Mouse (Mus musculus): ENCODE data around the gene Slc26a5.

Gene Slc26a5

DNA sequence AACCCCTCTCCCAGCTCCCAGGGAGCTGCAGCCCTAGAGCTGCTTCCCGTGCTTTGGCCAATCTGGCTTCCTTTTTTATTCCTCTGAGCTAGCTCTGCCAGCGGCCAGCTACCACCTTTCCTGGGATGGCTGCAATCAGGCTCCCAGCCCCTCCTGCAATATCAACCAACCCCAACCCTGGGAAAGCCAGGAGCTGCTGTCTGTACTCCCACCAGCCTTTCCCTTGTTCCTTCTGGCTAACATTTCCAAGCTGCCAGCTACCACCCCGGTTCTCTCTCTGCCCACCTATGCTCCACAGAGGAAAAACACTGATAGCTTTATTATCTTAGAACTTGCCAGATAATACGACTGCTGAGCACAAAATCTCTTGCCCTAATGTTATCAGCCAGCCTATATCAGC lies 60.6 kb downstream of the Slc26a5 start:
- DNase-seq = no peak

DNA sequence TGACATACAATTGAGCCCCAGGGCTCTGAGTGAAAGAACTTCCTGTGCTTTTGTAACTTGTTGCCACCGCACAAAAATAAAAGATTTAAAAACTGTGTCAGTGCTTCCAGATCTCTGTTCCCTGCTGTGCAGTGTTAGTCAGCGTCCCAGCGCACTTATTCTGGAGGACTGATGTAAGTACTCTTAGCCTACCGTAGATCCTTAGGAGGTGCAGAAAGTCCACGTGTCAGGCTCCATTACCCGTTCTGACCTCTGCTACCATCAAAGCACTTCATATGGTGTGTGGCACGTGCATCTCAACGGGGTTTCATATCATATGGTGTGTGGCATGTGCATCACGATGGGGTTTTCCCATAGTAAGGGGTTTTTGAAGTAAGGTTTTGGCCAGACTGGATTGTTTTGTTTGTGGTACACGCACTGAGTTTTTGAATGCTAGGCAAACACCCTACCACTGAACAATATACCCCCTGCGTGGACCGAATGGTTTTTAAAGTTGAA lies 61.7 kb downstream of the Slc26a5 start:
- DNase-seq = no peak

DNA sequence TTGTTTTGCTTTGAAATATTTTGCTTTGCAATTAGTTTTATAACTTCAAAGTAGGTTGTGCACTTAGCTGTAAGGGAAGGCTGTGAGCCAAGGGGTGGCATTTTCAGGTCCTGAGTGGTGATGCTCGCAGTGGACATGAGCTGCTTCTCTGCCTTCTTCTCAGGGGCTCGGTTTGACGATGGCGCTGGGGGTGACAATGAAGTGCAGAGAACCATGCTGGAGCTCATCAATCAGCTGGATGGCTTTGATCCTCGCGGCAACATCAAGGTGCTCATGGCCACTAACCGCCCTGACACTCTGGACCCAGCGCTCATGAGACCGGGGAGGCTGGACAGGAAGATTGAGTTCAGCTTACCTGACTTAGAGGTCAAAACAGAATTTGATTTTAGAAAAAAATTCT lies 62.5 kb downstream of the Slc26a5 start:
- no peak for DNase-seq

DNA sequence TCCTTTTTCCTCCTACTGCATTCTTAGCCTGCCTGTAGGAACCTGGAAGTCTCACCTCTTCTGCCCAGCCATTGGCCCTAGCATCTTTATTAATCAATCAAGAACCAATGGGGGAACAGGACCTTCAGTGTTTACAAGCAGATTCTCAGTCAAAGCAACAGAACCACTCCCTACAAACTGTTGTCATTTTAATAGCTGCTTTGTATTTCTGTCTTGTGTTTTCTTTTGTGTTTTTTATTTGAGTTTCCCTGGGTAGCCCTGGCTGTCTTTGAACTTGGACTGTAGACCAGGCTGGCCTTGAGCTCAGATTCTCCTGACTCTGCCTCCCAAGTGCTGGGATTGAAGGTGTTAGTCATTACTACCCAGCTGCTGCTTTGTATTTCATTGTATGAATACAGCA lies 73.2 kb downstream of the Slc26a5 start:
- DNase-seq = no peak

DNA sequence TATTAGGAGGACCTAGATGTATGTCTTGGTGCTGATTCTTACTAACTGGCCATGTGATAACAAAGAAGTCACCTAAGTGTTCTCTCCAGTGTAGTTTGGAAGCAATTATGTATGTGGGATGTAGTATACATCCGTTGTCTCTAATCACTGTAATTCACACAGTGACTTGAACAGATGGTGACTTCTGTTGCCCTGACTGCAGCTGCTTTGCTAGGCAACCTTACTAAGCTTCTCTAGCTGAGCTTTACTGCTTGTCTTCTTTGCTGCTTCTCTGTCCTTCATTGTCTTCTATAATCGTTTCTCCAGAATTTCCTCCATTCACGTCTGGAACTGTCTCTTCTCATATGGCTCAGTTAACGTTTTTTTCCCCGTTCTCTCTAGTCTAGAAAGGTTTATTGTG lies 76.3 kb downstream of the Slc26a5 start:
- DNase-seq = no peak

DNA sequence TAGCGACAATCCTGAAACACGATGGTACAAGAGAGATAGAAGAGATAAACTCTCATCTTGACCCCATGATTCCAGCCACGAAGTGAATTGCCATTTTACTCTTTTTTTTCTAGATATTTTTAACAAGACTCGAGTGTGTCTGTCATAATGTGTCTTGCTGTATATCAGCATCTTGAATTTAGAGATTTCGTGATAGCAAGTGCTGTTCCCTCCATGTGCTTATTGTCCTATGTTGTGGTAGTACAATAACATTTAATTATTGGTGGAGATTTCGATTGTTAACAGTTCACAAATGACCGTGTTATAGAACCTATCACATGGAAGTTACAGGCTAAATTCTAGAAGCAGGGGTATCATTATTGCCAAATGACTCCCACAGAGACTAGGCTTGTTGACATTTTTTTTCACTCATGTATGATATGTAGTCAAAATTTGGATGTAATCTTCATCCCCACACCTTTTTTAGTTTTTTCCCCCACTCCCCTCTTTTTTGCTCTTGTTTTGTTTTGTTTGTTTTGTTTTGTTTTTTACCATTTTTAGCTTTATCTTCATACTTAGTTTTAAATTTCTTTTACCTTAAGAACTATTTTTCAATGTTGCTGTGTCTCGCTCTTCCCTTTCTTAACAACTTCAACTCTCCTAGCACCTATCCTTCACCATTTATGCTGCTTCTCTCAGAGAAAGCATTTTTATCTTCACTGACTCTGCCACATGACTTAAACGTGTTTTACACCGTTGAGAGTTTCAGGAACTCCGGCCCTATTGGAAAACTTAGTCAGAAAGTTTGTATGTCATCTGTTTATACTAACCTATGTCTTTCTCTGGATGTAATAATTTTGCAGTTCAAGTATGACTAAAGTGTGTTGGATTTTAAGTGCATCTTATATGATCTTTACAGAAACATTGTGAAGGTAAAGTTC lies 78.0 kb downstream of the Slc26a5 start:
- no peak for DNase-seq

DNA sequence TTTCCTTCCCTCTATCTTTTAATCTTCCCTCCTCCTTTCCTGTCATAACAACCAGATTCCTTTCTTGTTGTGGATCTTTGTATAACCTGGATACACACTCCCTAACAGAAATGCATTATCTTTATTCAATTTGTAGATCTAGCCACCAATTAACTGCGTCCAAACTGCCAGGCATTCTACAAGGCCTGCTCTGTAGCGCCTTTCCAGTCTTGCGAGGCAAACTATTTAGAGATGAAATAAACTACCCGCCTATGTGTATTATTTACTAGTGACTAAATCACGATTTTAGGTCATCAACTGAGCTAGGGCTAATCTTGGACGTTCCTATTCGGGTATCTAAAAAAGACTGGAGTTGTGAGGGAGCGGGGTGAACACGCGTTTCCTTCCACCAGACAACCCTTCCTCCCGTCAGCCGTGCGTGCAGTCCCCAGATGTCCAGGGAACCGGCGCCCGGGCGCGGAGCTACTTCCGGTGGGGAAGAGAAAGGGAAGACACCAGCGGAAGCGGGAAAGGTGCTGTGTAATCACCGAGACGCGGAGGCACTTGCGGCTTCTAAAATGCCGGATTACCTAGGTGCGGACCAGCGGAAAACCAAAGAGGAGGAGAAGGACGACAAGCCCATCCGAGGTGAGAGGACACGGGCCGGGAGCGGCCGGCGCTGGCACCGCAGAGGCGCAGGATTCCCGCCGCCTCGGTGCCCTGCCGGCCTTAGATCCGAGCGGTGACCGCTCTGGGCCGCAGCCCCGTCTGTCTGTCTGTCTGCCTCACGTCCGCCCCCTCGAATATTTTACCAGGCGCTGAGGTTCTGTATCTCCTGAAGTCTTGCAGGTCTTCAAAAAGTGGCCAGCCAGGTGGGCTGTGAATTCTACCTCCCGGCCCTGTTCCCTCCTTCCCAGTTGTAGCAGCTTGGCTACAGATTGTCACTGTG lies 78.9 kb downstream of the Slc26a5 start:
- peak; percentile 87 for DNase-seq

DNA sequence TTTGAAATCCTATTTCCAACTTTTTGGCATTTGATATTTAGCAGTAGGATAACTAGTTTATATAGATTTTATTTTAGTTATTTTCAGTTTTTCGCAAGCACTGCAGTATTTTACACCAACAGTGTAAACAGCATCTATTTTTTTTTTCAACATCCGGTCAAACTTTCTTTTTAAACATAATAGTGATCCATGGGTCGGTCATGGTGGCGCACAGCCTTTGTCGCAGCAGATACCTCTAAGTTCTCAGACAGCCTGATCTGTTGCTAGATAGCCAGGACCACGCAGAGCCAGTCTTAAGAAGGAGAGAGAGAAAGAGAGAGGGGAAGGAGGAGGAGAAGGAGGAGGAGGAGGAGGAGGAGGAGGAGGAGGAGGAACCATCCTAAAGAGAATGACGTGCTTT lies 79.6 kb downstream of the Slc26a5 start:
- no peak for DNase-seq

DNA sequence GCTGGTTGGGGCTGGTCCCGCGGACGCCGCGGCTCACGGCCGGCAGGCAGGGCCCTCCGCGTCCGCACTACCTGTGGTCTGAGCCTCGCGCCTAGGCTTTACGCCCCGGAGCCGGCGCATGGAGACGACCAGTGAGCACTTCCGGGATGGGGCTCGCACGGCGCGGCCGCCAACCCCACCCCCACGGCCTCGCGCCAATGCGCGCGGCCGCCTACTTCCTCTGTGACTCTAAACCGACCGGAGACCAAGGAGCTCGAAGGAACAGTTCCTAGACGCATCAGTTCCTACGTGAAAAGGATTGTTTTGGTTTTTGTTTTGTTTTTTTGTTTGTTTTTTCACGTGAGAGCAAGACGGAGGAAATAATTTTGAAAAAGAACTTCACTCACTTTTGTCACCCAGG lies 80.4 kb downstream of the Slc26a5 start, which contains the start of the genes Dnajc2 and Psmc2:
Gene Dnajc2, minus strand, starts transcription at position 199 of the 400 bp plus-strand sequence.
Gene Psmc2, plus strand, starts transcription at position 231 of the 400 bp plus-strand sequence.
- peak; percentile 89 for DNase-seq

DNA sequence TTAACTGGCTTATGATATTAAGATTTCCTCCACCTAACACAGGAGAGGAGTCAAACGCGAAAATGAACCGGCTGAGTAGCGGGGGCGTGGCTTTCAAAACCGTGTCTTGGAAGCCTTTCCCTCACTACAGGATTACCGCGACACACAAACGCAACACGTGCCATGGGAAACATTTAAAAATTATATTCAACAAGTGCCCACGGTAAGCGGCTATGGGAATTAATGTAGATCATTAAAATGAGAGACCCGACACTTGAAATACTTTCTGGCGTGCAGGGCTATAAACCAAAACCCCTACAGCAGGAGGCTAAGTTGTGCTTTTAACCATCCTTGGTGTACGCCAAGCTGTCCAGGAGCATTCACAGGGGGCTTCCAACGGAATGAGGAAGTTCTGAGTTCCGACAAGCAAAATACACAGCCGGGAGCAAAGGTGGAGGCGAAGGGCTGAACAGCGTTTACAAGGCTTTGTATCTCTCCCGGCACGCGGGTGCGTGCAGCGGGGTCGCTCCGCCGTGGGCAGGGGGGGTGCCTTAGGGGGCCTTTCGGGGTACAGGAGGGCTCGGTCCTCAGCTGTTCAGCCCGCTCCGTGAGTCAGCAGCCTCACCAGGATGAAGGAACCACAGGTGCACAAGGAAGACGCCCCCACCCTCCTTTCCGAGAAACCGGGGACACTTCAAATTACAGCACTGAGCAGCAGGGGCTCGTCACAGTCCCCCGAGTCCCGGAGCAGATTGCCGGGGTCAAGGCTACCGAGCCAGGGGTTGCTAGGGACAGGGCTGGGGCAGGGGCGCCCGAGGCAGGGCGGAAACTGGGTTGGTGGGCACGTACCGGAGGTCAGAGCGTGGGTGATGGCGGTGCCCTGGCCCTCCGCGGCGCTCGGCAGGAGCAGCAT lies 81.0 kb downstream of the Slc26a5 start:
- peak; percentile 8 for DNase-seq

DNA sequence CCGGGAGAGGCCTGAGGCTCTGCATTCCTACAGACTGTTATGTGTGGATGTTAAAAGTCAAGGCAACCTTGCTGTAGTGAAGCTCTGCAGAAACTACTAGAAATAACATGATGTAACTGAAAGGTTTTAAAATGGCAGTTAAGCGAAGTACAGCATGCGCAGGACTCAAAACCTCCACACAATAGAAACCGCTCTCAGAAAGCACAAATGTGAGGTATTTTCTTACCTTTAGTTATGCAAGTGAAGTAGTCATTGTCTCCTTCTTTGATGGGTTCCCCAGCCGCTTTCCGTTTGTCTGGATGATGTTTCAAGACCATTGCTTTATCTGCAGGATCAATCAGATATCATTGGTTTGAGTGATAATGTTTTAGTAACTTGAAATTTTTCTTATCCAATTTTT lies 88.9 kb downstream of the Slc26a5 start:
- no peak for DNase-seq

DNA sequence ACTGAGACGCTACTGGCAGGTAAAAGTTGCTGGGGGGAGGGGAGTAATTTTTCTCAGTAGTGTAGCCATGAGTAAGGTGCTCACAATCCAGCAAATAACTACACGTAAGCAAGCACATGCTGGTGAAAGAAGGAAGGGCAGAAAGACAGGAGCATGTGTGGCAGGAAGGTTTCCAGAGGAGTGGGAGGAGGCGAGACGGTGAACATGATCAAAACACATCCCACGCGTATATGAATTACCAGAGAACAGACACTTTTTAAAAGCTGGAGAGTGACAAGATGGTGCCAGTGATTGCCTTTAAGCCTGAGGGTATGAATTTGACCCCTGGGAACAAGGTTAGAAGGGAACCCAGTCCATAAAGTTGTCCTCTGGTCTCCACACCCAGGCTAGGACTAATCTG lies 95.6 kb downstream of the Slc26a5 start:
- DNase-seq = no peak

DNA sequence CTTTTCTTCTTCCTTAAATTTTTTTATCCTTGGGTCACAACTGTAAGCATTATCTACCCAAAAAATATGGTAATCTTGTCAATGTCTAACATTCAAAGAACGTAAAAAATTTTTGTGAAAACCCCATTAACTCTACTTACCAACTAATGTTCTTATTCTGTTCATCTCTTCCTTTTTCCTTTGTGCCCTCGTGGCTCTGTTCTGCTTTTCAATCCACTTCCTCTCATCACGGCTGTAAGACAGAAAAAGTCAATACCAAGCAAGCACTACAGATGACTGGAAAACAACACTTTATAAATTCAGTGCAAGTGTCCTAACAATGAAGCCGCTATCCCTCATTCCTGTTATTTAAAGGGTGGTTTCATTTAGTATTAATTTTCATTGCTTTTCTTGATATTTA lies 96.9 kb downstream of the Slc26a5 start:
- no peak for DNase-seq
